15 mouse cellular contexts compared by ENCODE assay signal in genomic region chr11:4223393-4224188, GRCm38 (mm10). TPM values are rescaled to one million over a fixed set of nuclear protein-coding genes. Genes with fewer than 3 reads are reported as not detected.
DNase-seq lines count a peak whose midpoint lies in the region; ATAC-seq and TF ChIP-seq lines count a peak whose summit lies in the region.
"Had no signal": no experiment of that assay in that cellular context is flagged by ENCODE, and none has a peak within 500 bp of the region (broad histone marks: within the 10 kb centered on the region; RNA-seq: fewer than 3 reads in every experiment).

No protein-coding gene starts in this region.

- no peaks in the 10 kb centered on the region for H3K36me3 ChIP-seq in heart, embryonic 11.5 days (ENCODE audit: control insufficient read depth, insufficient read depth, low read length)
- peaks cover 44% of the 10 kb centered on the region for H3K36me3 ChIP-seq in G1E (replicated peaks)
- H3K36me3 ChIP-seq in liver, embryonic 14.5 days (replicated peaks; ENCODE audit: control insufficient read depth, insufficient read depth, low read depth): no peaks in the 10 kb centered on the region
- no peaks in the 10 kb centered on the region for H3K36me3 ChIP-seq in midbrain, postnatal 0 days (ENCODE audit: insufficient read depth, low read length)
- H3K36me3 ChIP-seq: midbrain, embryonic 15.5 days; neural tube, embryonic 13.5 days had no signal

- DNase-seq in heart, postnatal 25 days (ENCODE audit: low spot score): no peak
- DNase-seq in G1E (ENCODE audit: low spot score): peak; percentile 71
- peak; percentile 91 for DNase-seq in c-Kit-positive CD71-positive TER-119-negative erythroid progenitor cells, embryonic 14.5 days (ENCODE audit: low read depth)
- peak; percentile 77 to 85 (median 78) for DNase-seq in liver, embryonic 14.5 days (ENCODE audit: low read depth in 3 of 3, low spot score in 3 of 3)
- no peak for DNase-seq in midbrain, postnatal 0 days (ENCODE audit: low spot score)
- no peak for DNase-seq in layer of hippocampus, adult 9-11 months
- no peak for DNase-seq in cerebellum, adult 9-10 months
- DNase-seq: adrenal gland, postnatal 25 days; cerebellum, adult 18-20 months; kidney, postnatal 14 days had no signal

- WGBS in heart, embryonic 11.5 days (ENCODE audit: insufficient replicate concordance): 21% methylated on average over 7 of the region's 7 CpGs
- WGBS in liver, embryonic 14.5 days (ENCODE audit: insufficient replicate concordance): 14% methylated on average over 6 of the region's 7 CpGs
- 28% methylated on average over 5 of the region's 7 CpGs for WGBS in midbrain, postnatal 0 days

- H3K9me3 ChIP-seq in heart, embryonic 11.5 days (replicated peaks; ENCODE audit: control insufficient read depth, low read length): no peaks in the 10 kb centered on the region
- H3K9me3 ChIP-seq in G1E (replicated peaks): no peaks in the 10 kb centered on the region
- H3K9me3 ChIP-seq in liver, embryonic 14.5 days (ENCODE audit: control insufficient read depth, low read length): no peaks in the 10 kb centered on the region
- H3K9me3 ChIP-seq in midbrain, postnatal 0 days (ENCODE audit: low read length): no peaks in the 10 kb centered on the region
- H3K9me3 ChIP-seq: midbrain, embryonic 15.5 days; neural tube, embryonic 13.5 days had no signal

- H3K27ac ChIP-seq in heart, embryonic 11.5 days (ENCODE audit: low read depth, low read length): peak overlapping the region; percentile 41; the same call in 1 of the 2 replicates
- peak overlapping the region; percentile 76 for H3K27ac ChIP-seq in liver, embryonic 14.5 days
- H3K27ac ChIP-seq in midbrain, postnatal 0 days (ENCODE audit: low read depth, low read length): no peak overlapping the region
- H3K27ac ChIP-seq: hindbrain, postnatal 0 days; midbrain, embryonic 15.5 days; neural tube, embryonic 13.5 days had no signal

- H3K4me1 ChIP-seq in heart, embryonic 11.5 days (ENCODE audit: control insufficient read depth, insufficient read depth, low read length): 0 out of 2 replicates have a peak, but pooled peaks cover 2% of the 10 kb centered on the region
- H3K4me1 ChIP-seq in G1E (ENCODE audit: insufficient read depth, low read depth, low read length): peaks cover 89% of the 10 kb centered on the region
- H3K4me1 ChIP-seq in liver, embryonic 14.5 days (replicated peaks; ENCODE audit: control insufficient read depth in 2 of 2, insufficient read depth in 2 of 2, low read length in 1 of 2): peaks cover 22 to 54% of the 10 kb centered on the region in 2 experiments
- H3K4me1 ChIP-seq in midbrain, postnatal 0 days (ENCODE audit: insufficient read depth, low read length): no peaks in the 10 kb centered on the region

- H3K4me2 ChIP-seq in heart, embryonic 11.5 days: no peak overlapping the region
- H3K4me2 ChIP-seq in liver, embryonic 14.5 days (ENCODE audit: low read depth): peak overlapping the region; percentile 68
- no peak overlapping the region for H3K4me2 ChIP-seq in midbrain, postnatal 0 days (ENCODE audit: low read depth, low read length, poor library complexity, severe bottlenecking)
- H3K4me2 ChIP-seq: midbrain, embryonic 15.5 days; neural tube, embryonic 13.5 days had no signal

- peak; percentile 68 for TF ChIP-seq EP300 in liver, embryonic 14.5 days (IDR thresholded peaks at IDR 0.05; ENCODE audit: low read depth)

- peak overlapping the region; percentile 13; the same call in 1 of the 2 replicates for H3K9ac ChIP-seq in heart, embryonic 11.5 days (ENCODE audit: low read depth, low read length)
- peak overlapping the region; percentile 73 for H3K9ac ChIP-seq in liver, embryonic 14.5 days (replicated peaks)
- H3K9ac ChIP-seq in midbrain, postnatal 0 days (replicated peaks; ENCODE audit: low read length, poor library complexity, severe bottlenecking): no peak overlapping the region
- H3K9ac ChIP-seq: midbrain, embryonic 15.5 days; neural tube, embryonic 13.5 days had no signal

- TF ChIP-seq CTCF in G1E (IDR thresholded peaks at IDR 0.05; ENCODE audit: low read depth, low read length): no peak
- TF ChIP-seq CTCF in liver, embryonic 14.5 days (IDR thresholded peaks at IDR 0.05; ENCODE audit: low read depth): peak; percentile 34; the same call in 1 of the 2 replicates
- TF ChIP-seq CTCF in midbrain, postnatal 0 days (IDR thresholded peaks at IDR 0.05): no peak

- 0 out of 2 replicates have a peak, but pooled peaks cover 3% of the 10 kb centered on the region for H3K27me3 ChIP-seq in heart, embryonic 11.5 days (ENCODE audit: control insufficient read depth, insufficient read depth, low read length)
- H3K27me3 ChIP-seq in G1E (ENCODE audit: insufficient read depth, low read length): no peaks in the 10 kb centered on the region
- H3K27me3 ChIP-seq in liver, embryonic 14.5 days (ENCODE audit: control insufficient read depth, insufficient read depth, low read length): peaks cover 7% of the 10 kb centered on the region
- H3K27me3 ChIP-seq in midbrain, postnatal 0 days (ENCODE audit: insufficient read depth, low read length): no peaks in the 10 kb centered on the region; the same call in 1 of the 2 replicates

- peak overlapping the region; percentile 16; the same call in 1 of the 2 replicates for H3K4me3 ChIP-seq in heart, embryonic 11.5 days (ENCODE audit: low read depth, low read length)
- H3K4me3 ChIP-seq in G1E (ENCODE audit: low read depth, low read length): peak overlapping the region; percentile 70
- H3K4me3 ChIP-seq in liver, embryonic 14.5 days (ENCODE audit: insufficient read depth in 1 of 2, low read depth in 2 of 2, low read length in 2 of 2): peak overlapping the region; percentile 67 to 73
- no peak overlapping the region for H3K4me3 ChIP-seq in midbrain, postnatal 0 days (ENCODE audit: low read depth, low read length)
- H3K4me3 ChIP-seq: midbrain, embryonic 15.5 days; neural tube, embryonic 13.5 days had no signal

- ATAC-seq in heart, embryonic 11.5 days (replicated peaks; ENCODE audit: insufficient number of reproducible peaks, low FRiP score, low TSS enrichment): peak; percentile 84
- 0 out of 2 replicates have a peak, but pooled peaks have one; percentile 36 for ATAC-seq in G1E (ENCODE audit: extremely low read depth, insufficient number of reproducible peaks, low FRiP score, poor library complexity, severe bottlenecking)
- ATAC-seq in liver, embryonic 14.5 days (ENCODE audit: insufficient read depth): peak; percentile 92
- no peak for ATAC-seq in midbrain, postnatal 0 days (ENCODE audit: low FRiP score)
- ATAC-seq: hindbrain, postnatal 0 days; midbrain, embryonic 15.5 days had no signal

- intact Hi-C loops in heart, postnatal 25 days (cut with DNase I): loop anchor here (5.0 kb wide), 1 partner anchor 41 kb away; no protein-coding TSS in a partner anchor

RNA-seq across cellular contexts. Expression of gene Castor1, which starts 5.6 kb away (rescaled TPM):
- polyA plus RNA-seq in heart, embryonic 11.5 days (2014; fragmentation: Nextera tagmentation; extraction: Ambion mirVana): 2.2 and 2.5 TPM in 2 replicates
- total RNA-seq in heart, postnatal 25 days (2021): 1 to 10 TPM; 3.8 to 7.4 TPM
- total RNA-seq in G1E (2014; fragmentation: Nextera tagmentation) (8.4 and 9.0 TPM in 2 replicates), G1E (2017) (8.2 and 10.7 TPM in 2 replicates)
- 2.9 and 4.5 TPM in 2 replicates for polyA plus RNA-seq in G1E (2012)
- polyA plus RNA-seq in liver, embryonic 14.5 days (2012; rRNA removed): 1.0 and 1.1 TPM in 2 replicates
- 1.4 and 1.5 TPM in 2 replicates for polyA plus RNA-seq in liver, embryonic 14.5 days (2014; fragmentation: Nextera tagmentation; extraction: Ambion mirVana)
- 9.7 and 10.6 TPM in 2 replicates for total RNA-seq in midbrain, postnatal 0 days (2014; rRNA removed)
- 4.9 and 7.5 TPM in 2 replicates for polyA plus RNA-seq in midbrain, postnatal 0 days (2015; fragmentation: Nextera tagmentation; extraction: Ambion mirVana)

RNA-seq across cellular contexts. Expression of gene Osm, which starts 12.6 kb away (rescaled TPM):
- 0.10 and 0.11 TPM in 2 replicates for polyA plus RNA-seq in heart, embryonic 11.5 days (2014; fragmentation: Nextera tagmentation; extraction: Ambion mirVana)
- total RNA-seq in heart, postnatal 25 days (2021): not detected
- 7.2 and 8.0 TPM in 2 replicates for total RNA-seq in G1E (2014; fragmentation: Nextera tagmentation)
- 8.3 and 10.3 TPM in 2 replicates for total RNA-seq in G1E (2017)
- 4.0 and 4.5 TPM in 2 replicates for polyA plus RNA-seq in G1E (2012)
- 0.85 and 0.88 TPM in 2 replicates for polyA plus RNA-seq in liver, embryonic 14.5 days (2012; rRNA removed)
- 0.34 and 0.41 TPM in 2 replicates for polyA plus RNA-seq in liver, embryonic 14.5 days (2014; fragmentation: Nextera tagmentation; extraction: Ambion mirVana)
- total RNA-seq in midbrain, postnatal 0 days (2014; rRNA removed): 0.16 TPM in 1 of 2 replicates, not detected in the other
- 0.10 and 0.14 TPM in 2 replicates for polyA plus RNA-seq in midbrain, postnatal 0 days (2015; fragmentation: Nextera tagmentation; extraction: Ambion mirVana)
- total RNA-seq: adrenal gland, postnatal 25 days; hindbrain, postnatal 0 days had no signal
- polyA plus RNA-seq: limb, embryonic 11.5 days; neural tube, embryonic 13.5 days had no signal

RNA-seq across cellular contexts. Expression of gene Lif, which starts 33.8 kb away (rescaled TPM):
- polyA plus RNA-seq in heart, embryonic 11.5 days (2014; fragmentation: Nextera tagmentation; extraction: Ambion mirVana): 0.06 and 0.11 TPM in 2 replicates
- total RNA-seq in heart, postnatal 25 days (2021): under 1 TPM; 0.17 to 0.55 TPM
- total RNA-seq in G1E (2014; fragmentation: Nextera tagmentation) (0.75 TPM in 1 of 2 replicates, not detected in the other), G1E (2017) (1.0 and 1.2 TPM in 2 replicates)
- 0.02 and 0.12 TPM in 2 replicates for polyA plus RNA-seq in G1E (2012)
- 0.02 TPM in 1 of 2 replicates, not detected in the other for polyA plus RNA-seq in liver, embryonic 14.5 days (2012; rRNA removed)
- polyA plus RNA-seq in liver, embryonic 14.5 days (2014; fragmentation: Nextera tagmentation; extraction: Ambion mirVana): not detected in 2 replicates
- 0.05 TPM in 2 replicates for total RNA-seq in midbrain, postnatal 0 days (2014; rRNA removed)
- polyA plus RNA-seq in midbrain, postnatal 0 days (2015; fragmentation: Nextera tagmentation; extraction: Ambion mirVana): 0.05 TPM in 1 of 2 replicates, not detected in the other
- polyA plus RNA-seq: midbrain, embryonic 15.5 days; neural tube, embryonic 13.5 days had no signal

RNA-seq across cellular contexts. Expression of gene Tbc1d10a, which starts 37.0 kb away (rescaled TPM):
- 8.5 and 10.1 TPM in 2 replicates for polyA plus RNA-seq in heart, embryonic 11.5 days (2014; fragmentation: Nextera tagmentation; extraction: Ambion mirVana)
- 10 to 100 TPM in 1 of 2 experiments, 1 to 10 TPM in 1; 9.3 to 10.9 TPM for total RNA-seq in heart, postnatal 25 days (2021)
- total RNA-seq in G1E (2014; fragmentation: Nextera tagmentation) (2.2 and 5.0 TPM in 2 replicates), G1E (2017) (20.8 and 25.4 TPM in 2 replicates)
- polyA plus RNA-seq in G1E (2012): 24.1 and 28.3 TPM in 2 replicates
- 5.3 and 6.2 TPM in 2 replicates for polyA plus RNA-seq in liver, embryonic 14.5 days (2012; rRNA removed)
- 2.6 and 3.4 TPM in 2 replicates for polyA plus RNA-seq in liver, embryonic 14.5 days (2014; fragmentation: Nextera tagmentation; extraction: Ambion mirVana)
- total RNA-seq in midbrain, postnatal 0 days (2014; rRNA removed): 41.9 and 48.4 TPM in 2 replicates
- 31.9 and 36.2 TPM in 2 replicates for polyA plus RNA-seq in midbrain, postnatal 0 days (2015; fragmentation: Nextera tagmentation; extraction: Ambion mirVana)

Comparison
In these comparisons a context has a peak if more than half of its experiments do, and no peak if none do; other contexts are left out.
1. DNase-seq: peak in G1E (single experiment), c-Kit-positive CD71-positive TER-119-negative erythroid progenitor cells, embryonic 14.5 days (single experiment) and liver, embryonic 14.5 days (3 of 3); none in heart, postnatal 25 days (single experiment), midbrain, postnatal 0 days (single experiment), layer of hippocampus, adult 9-11 months (single experiment) and cerebellum, adult 9-10 months (single experiment).